Mouse (Mus musculus) hindbrain, embryonic 13.5 days (tissue): Measurements from ENCODE around the gene Ube2m. TPM values are rescaled to one million over a fixed set of nuclear protein-coding genes. Genes with fewer than 3 reads are reported as not detected.

Experiments
- ATAC-seq: fragments of 200-750 bp; cut with Nextera tagmentation; 2 replicates; pipeline ENCODE4 v1.8.0; 2017; ENCODE audit warnings: moderate TSS enrichment; ENCODE audit not compliant: low FRiP score
- H3K27ac ChIP-seq: fragments of 300-500 bp; sonication (generic); 2 replicates; pipeline ENCODE4 v1.5.1; 2015; ENCODE audit warnings: inconsistent platforms, mild to moderate bottlenecking, moderate library complexity
- H3K27me3 ChIP-seq: fragments of 300-500 bp; sonication (generic); 2 replicates; pipeline ENCODE4 v1.6.1; 2015; ENCODE audit warnings: mild to moderate bottlenecking, inconsistent platforms
- H3K36me3 ChIP-seq: fragments of 300-500 bp; sonication (generic); 2 replicates; pipeline ENCODE4 v1.6.1; 2015; ENCODE audit warnings: mild to moderate bottlenecking, inconsistent platforms
- H3K4me1 ChIP-seq: fragments of 300-500 bp; sonication (generic); replicated peaks from 2 replicates; pipeline ENCODE4 v1.6.1; 2015; ENCODE audit warnings: inconsistent platforms
- H3K4me2 ChIP-seq: fragments of 300-500 bp; sonication (generic); 2 replicates; pipeline ENCODE4 v1.6.1; 2015; ENCODE audit warnings: inconsistent platforms, mild to moderate bottlenecking, moderate library complexity
- H3K4me3 ChIP-seq: fragments of 300-500 bp; sonication (generic); 2 replicates; pipeline ENCODE4 v1.5.1; 2015; ENCODE audit warnings: mild to moderate bottlenecking, inconsistent platforms
- H3K9ac ChIP-seq: fragments of 300-500 bp; sonication (generic); 2 replicates; pipeline ENCODE4 v1.6.1; 2015; ENCODE audit warnings: mild to moderate bottlenecking, inconsistent platforms
- H3K9me3 ChIP-seq: fragments of 300-500 bp; sonication (generic); 2 replicates; pipeline ENCODE4 v1.6.1; 2016; ENCODE audit warnings: inconsistent platforms
- WGBS: fragments of 180-500 bp; shearing (Covaris S2); methylation state at CpG from one replicate; pipeline ENCODE4 v1.1.7; 2015; 5-methylcytosine and 5-hydroxymethylcytosine counted together
- polyA plus RNA-seq: library from polyadenylated mRNA; unstranded; fragments of >200 nt; fragmentation: Nextera tagmentation; extraction: Ambion mirVana; gene quantifications from 2 replicates; pipeline ENCODE4 v1.2.1, GENCODE M21; 2015

Ube2m gene
- polyA plus RNA-seq, 1 experiment from 2014 or later = 95.9 TPM

DNA sequence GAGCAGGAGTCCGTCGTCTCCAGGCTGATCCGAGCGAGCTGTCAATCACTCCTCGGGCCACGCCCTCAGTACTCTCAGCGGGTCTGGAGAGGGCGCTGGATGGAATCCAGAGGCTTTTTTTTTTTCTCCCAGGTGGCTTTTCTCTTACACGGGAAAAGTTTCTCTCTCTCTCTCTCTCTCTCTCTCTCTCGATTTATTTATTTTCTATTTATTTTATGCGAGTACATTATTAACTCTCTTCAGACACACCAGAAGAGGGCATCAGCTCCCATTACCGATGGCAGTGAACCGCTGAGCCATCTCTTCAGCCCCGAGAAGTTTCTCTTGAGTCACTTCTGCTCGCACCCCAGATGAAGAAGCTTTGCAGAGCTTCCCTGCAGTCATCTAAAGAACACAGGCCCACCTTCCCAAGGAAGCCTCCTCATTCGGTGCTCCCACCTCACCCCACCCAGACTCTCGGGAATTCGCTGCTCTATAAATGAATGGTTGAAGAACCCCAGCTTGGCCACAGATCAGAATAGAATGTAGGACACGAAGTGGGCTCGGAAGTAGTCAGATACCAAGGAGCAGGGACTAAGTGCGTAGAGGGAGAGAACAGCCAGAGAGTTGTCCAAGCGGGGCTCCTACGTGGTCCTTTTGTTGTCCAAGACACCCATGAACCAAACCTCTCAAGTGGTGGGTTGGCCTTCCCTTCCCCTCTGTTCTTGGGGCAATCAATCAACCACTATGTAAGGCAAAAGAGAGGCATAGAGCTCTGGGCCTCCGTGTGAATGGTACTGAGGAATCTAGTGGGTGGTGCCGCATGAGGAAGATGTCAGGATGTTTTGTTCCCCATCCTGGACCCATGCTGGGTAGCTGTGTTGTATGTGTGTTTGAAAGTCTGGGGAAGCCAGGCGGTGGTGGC is 27.8 kb downstream of the Ube2m start, which contains the start of gene Zbtb45:
Gene Zbtb45 (minus strand): TSS at position 30 of the 904 bp plus-strand sequence.
- Histone ChIP-seq H3K4me1 (peaks cover 39% of the 10 kb centered on the region), H3K9ac (peak within 1 kb of the TSS; percentile 84), H3K27ac (peak within 1 kb of the TSS; percentile 95), H3K4me2 (peak within 1 kb of the TSS; percentile 74), H3K9me3 (no peaks in the 10 kb centered on the region), H3K27me3 (peaks cover 16% of the 10 kb centered on the region), H3K36me3 (peaks cover 27% of the 10 kb centered on the region), H3K4me3 (peak within 1 kb of the TSS; percentile 69)
- no peak for ATAC-seq
- 7% methylated on average over 26 of the region's 26 CpGs for WGBS

DNA sequence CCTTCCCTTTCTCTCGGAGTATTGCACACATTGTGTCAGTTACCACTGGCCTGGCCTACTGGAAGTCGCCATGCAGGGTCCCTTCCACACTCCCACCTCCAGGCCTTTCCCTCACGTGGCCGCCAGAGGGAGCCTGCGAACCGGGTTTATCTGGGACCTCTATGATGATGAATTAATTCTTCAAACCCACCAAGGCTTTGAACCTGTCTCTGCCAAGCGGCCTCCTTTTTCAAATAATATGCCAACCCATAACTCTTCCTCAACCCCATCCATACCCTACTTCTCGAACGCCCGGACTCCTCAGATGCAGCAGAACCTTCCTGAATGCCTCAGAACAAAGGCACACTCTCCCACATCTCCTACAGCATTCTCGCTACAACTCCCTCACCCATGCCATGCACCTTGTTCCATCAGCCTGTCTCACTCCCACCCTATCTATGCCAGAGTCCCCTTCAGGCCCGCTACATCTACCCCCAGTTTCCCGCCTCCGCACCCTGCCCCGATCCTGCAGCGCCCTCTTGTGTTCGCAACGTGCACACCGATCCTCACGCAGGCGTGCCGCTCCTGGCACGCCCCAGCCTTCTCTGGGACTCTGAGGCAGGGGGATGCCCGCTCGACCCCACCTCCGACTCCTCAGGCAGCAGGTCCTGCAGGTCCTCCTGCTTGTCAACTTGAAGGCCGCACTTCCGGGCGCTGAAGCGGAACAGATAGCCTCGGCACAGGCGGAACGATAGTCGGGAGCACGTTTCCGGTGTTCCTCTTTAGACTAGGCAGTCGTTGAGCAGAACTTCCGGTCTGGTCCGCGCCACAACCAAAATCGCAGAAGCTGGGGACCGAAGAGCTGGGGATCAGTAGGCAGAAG is 28.7 kb downstream of the Ube2m start:
- Histone ChIP-seq H3K9me3 (no peaks in the 10 kb centered on the region), H3K27ac (peak overlapping the region; percentile 95), H3K4me1 (peaks cover 39% of the 10 kb centered on the region), H3K27me3 (peaks cover 16% of the 10 kb centered on the region), H3K4me2 (peak overlapping the region; percentile 74), H3K36me3 (peaks cover 35% of the 10 kb centered on the region), H3K4me3 (peak overlapping the region; percentile 69), H3K9ac (peak overlapping the region; percentile 84)
- WGBS = under 1% methylated on average over 42 of the region's 42 CpGs
- peak; percentile 90 for ATAC-seq

DNA sequence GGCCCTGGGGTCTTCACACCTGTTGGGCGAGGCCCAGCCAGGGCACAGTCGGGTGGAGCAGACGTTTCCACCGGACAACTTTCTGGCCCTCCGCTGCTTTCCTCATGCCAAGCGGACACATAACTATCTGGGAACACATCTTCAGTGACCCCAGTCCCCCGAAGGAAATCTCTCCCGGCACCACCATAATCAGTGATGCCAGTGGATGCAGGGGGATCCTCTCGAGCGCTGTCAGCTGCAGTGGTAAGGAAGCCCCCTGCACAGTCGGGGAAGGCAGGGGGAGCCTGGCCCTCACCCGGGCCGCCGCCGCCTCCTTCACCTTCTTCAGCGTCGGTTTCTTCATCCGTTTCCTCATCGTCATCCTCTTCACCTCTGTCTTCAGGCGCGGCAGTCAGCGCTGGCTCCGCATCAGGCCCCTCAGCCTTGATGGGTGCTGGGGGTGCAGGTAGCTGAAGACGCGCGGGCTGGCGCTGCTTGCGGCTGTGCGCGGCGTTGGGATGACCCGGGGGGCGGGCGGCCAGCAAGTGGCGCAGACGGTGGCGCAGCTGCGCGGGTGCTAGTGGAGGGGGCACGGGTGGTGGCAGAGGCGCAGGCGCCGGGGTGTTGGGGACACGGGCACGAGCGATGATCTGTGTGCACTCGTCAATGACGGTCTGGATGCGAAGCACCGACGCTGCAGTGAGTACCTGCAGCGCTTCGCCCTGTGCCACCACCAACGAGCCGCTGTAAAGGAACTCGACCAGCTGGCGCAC is 30.6 kb downstream of the Ube2m start:
- no peak for ATAC-seq

DNA sequence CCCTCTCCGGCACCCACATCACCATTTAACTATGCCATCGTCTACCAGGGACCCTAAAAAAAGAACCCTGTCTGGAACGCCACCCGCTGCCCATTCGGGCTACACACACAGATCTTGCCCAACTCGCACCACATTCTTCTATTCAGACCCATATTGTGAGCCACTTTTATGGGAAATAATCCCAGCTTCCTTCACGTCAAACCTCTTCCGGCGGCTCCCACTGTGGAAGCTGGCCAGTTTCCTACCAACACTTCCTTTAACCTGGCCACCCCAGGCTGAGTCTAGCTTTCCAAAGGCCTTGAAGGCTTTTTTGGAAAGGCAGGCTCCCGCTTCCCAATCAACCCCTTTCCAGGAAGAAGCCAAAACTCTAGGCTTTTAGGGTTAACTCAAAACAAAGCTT is 31.5 kb downstream of the Ube2m start:
- no peak for ATAC-seq
- Histone ChIP-seq H3K4me2 (no peak overlapping the region), H3K27ac (no peak overlapping the region), H3K9me3 (no peaks in the 10 kb centered on the region), H3K4me1 (peaks cover 39% of the 10 kb centered on the region), H3K4me3 (no peak overlapping the region), H3K36me3 (peaks cover 39% of the 10 kb centered on the region), H3K9ac (peak overlapping the region; percentile 35), H3K27me3 (peaks cover 11% of the 10 kb centered on the region)
- WGBS = 89% methylated on average over 10 of the region's 10 CpGs

More for the DNA sequence above, 30.6 kb downstream of the Ube2m start:
- Histone ChIP-seq H3K4me2 (peak overlapping the region; percentile 74), H3K9me3 (no peaks in the 10 kb centered on the region), H3K27me3 (peaks cover 11% of the 10 kb centered on the region), H3K36me3 (peaks cover 39% of the 10 kb centered on the region), H3K9ac (peak overlapping the region; percentile 84), H3K4me1 (peaks cover 39% of the 10 kb centered on the region), H3K27ac (no peak overlapping the region), H3K4me3 (peak overlapping the region; percentile 69)
- WGBS = 38% methylated on average over 56 of the region's 57 CpGs

DNA sequence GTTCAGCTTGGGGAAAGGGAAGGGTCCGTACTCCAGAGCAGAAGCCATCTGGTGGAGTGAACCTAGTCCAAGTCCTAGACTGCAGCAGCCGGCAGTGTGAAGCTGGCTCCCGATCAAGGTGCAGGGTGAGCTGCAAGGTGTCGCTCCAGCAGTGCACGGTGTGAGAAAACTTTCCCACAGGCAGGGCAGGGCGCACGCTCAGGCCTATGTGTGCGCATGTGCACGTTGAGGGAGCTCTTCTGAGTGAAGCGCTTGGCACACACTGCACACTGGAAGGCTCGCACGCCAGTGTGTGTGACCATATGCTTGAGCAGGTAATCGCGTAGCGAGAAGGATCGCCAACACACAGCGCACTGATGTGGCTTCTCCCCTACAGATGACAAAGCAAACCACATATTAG is 32.1 kb downstream of the Ube2m start:
- no peak for ATAC-seq

DNA sequence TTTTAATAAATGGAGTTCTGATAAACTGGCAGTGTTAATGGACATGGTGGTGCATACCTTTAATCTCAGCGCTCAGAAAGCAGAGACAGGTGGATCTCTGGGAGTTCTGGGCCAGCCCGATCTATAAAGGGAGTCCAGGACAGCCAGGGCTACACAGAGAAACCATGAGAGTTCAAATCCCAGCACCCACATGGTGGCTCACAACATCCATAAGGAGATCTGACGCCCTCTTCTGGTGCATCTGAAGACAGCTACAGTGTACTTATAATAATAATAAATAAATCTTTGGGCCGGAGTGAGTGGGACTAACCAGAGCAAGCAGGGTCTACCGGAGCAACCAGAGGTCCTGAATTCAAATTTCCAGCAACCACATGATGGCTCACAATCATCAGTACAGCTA is 34.7 kb downstream of the Ube2m start:
- no peak for ATAC-seq
- H3K9me3 ChIP-seq = no peaks in the 10 kb centered on the region
- H3K4me1 ChIP-seq = peaks cover 25% of the 10 kb centered on the region
- no peak overlapping the region for H3K4me2 ChIP-seq
- H3K9ac ChIP-seq = no peak overlapping the region
- no peak overlapping the region for H3K4me3 ChIP-seq
- 73% methylated on average over 5 of the region's 5 CpGs for WGBS
- no peak overlapping the region for H3K27ac ChIP-seq
- H3K27me3 ChIP-seq = peaks cover 11% of the 10 kb centered on the region
- H3K36me3 ChIP-seq = peaks cover 39% of the 10 kb centered on the region

More for the DNA sequence above, 32.1 kb downstream of the Ube2m start:
- Histone ChIP-seq H3K9me3 (no peaks in the 10 kb centered on the region), H3K9ac (peak overlapping the region; percentile 35; the same call in 1 of the 2 replicates), H3K27me3 (peaks cover 11% of the 10 kb centered on the region), H3K36me3 (peaks cover 39% of the 10 kb centered on the region), H3K27ac (no peak overlapping the region), H3K4me3 (no peak overlapping the region), H3K4me2 (no peak overlapping the region), H3K4me1 (peaks cover 39% of the 10 kb centered on the region)
- 88% methylated on average over 17 of the region's 17 CpGs for WGBS

DNA sequence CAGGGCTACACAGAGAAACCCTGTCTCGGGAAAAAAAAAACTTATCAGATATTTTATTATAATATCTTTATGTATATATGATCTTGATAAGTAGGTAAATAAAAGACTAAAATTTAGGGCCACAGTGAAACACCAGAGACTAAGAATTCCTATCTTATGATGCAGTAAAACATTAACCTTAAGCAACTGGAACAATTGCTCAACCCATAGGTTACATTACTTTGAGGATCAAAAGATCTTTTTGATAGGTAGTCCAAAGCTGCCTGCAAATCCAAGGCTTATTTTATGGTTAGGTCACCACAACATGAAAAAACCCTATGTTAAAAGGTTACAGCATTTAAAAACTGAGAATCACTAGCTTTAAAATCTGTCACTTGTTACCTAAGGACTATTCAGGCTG is 36.5 kb downstream of the Ube2m start:
- H3K9me3 ChIP-seq = no peaks in the 10 kb centered on the region
- no peak overlapping the region for H3K9ac ChIP-seq
- peaks cover 24% of the 10 kb centered on the region for H3K36me3 ChIP-seq
- no peak overlapping the region for H3K27ac ChIP-seq
- H3K4me3 ChIP-seq = no peak overlapping the region
- no peak overlapping the region for H3K4me2 ChIP-seq
- 75% methylated on average over 1 of the region's 1 CpGs for WGBS
- no peak for ATAC-seq
- no peaks in the 10 kb centered on the region for H3K27me3 ChIP-seq
- peaks cover 7% of the 10 kb centered on the region for H3K4me1 ChIP-seq

DNA sequence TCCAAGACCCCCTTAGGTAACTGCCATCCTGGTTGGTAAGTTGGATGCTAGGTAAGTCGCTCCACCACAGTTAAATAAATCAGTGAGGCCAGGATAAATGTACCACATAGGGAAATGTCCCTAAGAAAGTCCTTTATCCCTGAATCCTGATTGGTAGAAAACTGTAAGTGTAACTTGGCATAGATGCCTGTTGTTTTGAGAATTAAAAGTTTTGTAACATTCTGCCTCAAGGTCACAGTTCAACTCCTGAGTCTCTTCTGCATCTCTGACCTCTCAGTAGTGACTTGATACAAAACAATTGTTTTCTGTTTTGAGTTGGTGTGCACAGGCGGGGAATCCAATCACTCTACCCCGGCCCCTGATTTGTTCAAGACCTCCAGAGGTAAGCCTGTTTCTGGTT is 39.2 kb downstream of the Ube2m start, which contains the start of gene Trim28:
Gene Trim28 (plus strand): TSS at position 264 of the 400 bp plus-strand sequence.
- no peak for ATAC-seq
- H3K9me3 ChIP-seq = no peaks in the 10 kb centered on the region
- H3K4me3 ChIP-seq = no peak within 1 kb of the TSS
- no peaks in the 10 kb centered on the region for H3K27me3 ChIP-seq
- H3K36me3 ChIP-seq = no peaks in the 10 kb centered on the region
- no peak within 1 kb of the TSS for H3K27ac ChIP-seq
- H3K4me1 ChIP-seq = no peaks in the 10 kb centered on the region
- H3K9ac ChIP-seq = no peak within 1 kb of the TSS
- 84% methylated on average over 3 of the region's 3 CpGs for WGBS
- no peak within 1 kb of the TSS for H3K4me2 ChIP-seq

DNA sequence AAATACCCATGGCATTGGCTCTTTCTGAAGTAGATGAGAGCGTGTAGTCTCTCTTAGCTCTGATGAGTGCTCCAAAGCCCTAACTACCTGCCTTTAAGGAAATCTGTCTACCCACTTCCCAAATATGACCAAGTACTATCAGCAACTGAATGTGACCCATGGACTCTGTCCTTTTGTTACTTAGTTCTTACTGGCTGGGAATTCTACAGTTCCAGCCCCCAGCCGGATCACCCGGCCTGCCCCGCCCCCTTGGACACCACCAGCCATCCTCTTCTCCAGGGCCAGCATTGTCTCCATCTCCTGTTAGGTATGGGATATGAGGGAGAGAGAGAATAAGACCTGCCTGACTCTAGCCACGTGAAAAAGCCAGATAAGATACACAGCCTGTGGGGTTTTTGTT is 40.0 kb downstream of the Ube2m start, which contains the start of gene Slc27a5:
Gene Slc27a5 (minus strand): TSS at position 140 of the 400 bp plus-strand sequence.
- no peak within 1 kb of the TSS for H3K27ac ChIP-seq
- no peak within 1 kb of the TSS for H3K4me2 ChIP-seq
- no peaks in the 10 kb centered on the region for H3K4me1 ChIP-seq
- WGBS = 87% methylated on average over 5 of the region's 5 CpGs
- H3K27me3 ChIP-seq = no peaks in the 10 kb centered on the region
- no peak within 1 kb of the TSS for H3K9ac ChIP-seq
- no peak within 1 kb of the TSS for H3K4me3 ChIP-seq
- no peaks in the 10 kb centered on the region for H3K9me3 ChIP-seq
- no peaks in the 10 kb centered on the region for H3K36me3 ChIP-seq
- no peak for ATAC-seq

DNA sequence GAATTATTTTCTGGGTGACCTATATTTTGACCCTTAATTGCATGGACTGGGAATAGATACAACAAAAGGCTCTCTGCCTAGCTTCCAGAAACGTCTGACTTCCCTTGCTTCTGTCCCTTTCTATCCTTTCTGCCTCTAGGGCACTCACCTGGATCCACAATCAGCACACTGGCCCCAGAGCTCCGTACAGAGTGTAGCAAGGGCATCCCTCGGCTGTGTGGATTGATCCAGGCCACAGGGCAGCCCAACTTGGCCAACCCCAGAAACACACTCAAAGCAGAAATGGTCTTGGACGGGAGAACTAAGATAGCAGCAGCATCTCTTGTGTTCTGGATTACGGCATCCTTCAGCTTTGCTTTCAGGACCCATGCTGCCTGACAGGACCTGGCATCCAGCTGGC is 40.8 kb downstream of the Ube2m start:
- H3K27me3 ChIP-seq = no peaks in the 10 kb centered on the region
- no peak overlapping the region for H3K4me2 ChIP-seq
- 63% methylated on average over 5 of the region's 5 CpGs for WGBS
- H3K27ac ChIP-seq = no peak overlapping the region
- no peaks in the 10 kb centered on the region for H3K4me1 ChIP-seq
- no peaks in the 10 kb centered on the region for H3K36me3 ChIP-seq
- no peak for ATAC-seq
- no peak overlapping the region for H3K9ac ChIP-seq
- no peaks in the 10 kb centered on the region for H3K9me3 ChIP-seq
- no peak overlapping the region for H3K4me3 ChIP-seq

DNA sequence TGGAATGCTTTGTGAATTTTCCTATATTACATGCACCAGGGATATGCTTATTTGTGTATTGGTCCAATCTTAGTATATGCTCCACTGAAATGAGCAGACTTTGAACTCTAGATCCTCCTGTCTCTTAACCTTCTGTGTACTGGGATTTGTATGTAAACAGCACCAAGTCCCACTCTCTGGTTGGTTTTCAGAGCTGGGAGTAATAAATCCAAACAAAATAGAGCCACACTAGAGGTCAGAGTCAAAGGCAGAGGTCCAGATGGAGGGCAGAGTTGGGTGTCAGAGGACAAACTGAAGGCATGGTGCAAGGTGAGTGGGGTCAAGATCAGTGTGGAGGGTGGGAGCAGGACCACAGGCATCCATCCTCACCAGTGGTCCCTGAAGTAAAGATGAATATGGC is 42.2 kb downstream of the Ube2m start:
- no peaks in the 10 kb centered on the region for H3K4me1 ChIP-seq

More for the DNA sequence above, 42.2 kb downstream of the Ube2m start:
- H3K4me3 ChIP-seq = no peak overlapping the region
- H3K4me2 ChIP-seq = no peak overlapping the region
- no peaks in the 10 kb centered on the region for H3K9me3 ChIP-seq
- no peak for ATAC-seq
- H3K27ac ChIP-seq = no peak overlapping the region
- H3K9ac ChIP-seq = no peak overlapping the region
- H3K36me3 ChIP-seq = no peaks in the 10 kb centered on the region
- 0 out of 2 replicates have a peak, but pooled peaks cover 4% of the 10 kb centered on the region for H3K27me3 ChIP-seq
